Mouse (Mus musculus) forebrain, postnatal 0 days (tissue): ENCODE data around the gene Tnfrsf1b. TPM values are rescaled to one million over a fixed set of nuclear protein-coding genes. Genes with fewer than 3 reads are reported as not detected.

Experiments used
- ATAC-seq: fragments of 200-750 bp; cut with Nextera tagmentation; 2 replicates; pipeline ENCODE4 v1.8.0; 2017; ENCODE audit warnings: mild to moderate bottlenecking, moderate library complexity
- DNase-seq: peaks from one replicate; pipeline ENCODE4 v3.0.0-alpha.2; 2015
- H3K27ac ChIP-seq: fragments of 300-500 bp; sonication (generic); 2 replicates; pipeline ENCODE4 v1.5.1; 2014; ENCODE audit warnings: low read depth, mild to moderate bottlenecking, antibody characterized with exemption, low read length, moderate library complexity, mixed read lengths
- H3K27me3 ChIP-seq: fragments of 300-500 bp; sonication (generic); 2 replicates; pipeline ENCODE4 v1.6.1; 2014; ENCODE audit warnings: mild to moderate bottlenecking, low read length, mixed read lengths; ENCODE audit not compliant: insufficient read depth
- H3K36me3 ChIP-seq: fragments of 300-500 bp; sonication (generic); 2 replicates; pipeline ENCODE4 v1.6.1; 2014; ENCODE audit warnings: mild to moderate bottlenecking, moderate library complexity; ENCODE audit not compliant: insufficient read depth
- H3K4me1 ChIP-seq: fragments of 300-500 bp; sonication (generic); 2 replicates; pipeline ENCODE4 v1.6.1; 2014; ENCODE audit warnings: antibody characterized with exemption; ENCODE audit not compliant: insufficient read depth
- H3K4me2 ChIP-seq: fragments of 300-500 bp; sonication (generic); 2 replicates; pipeline ENCODE4 v1.6.1; 2014; ENCODE audit warnings: low read depth, mild to moderate bottlenecking, moderate library complexity
- H3K4me3 ChIP-seq: fragments of 300-500 bp; sonication (generic); 2 replicates; pipeline ENCODE4 v1.5.1; 2014; ENCODE audit warnings: low read depth, low read length, mixed read lengths
- H3K9ac ChIP-seq: fragments of 300-500 bp; sonication (generic); 2 replicates; pipeline ENCODE4 v1.6.1; 2014; ENCODE audit warnings: mild to moderate bottlenecking
- H3K9me3 ChIP-seq: fragments of 300-500 bp; sonication (generic); 2 replicates; pipeline ENCODE4 v1.6.1; 2016; ENCODE audit warnings: low read length
- CTCF ChIP-seq: sonication (generic); IDR thresholded peaks from 2 replicates; pipeline ENCODE4 v1.5.1; 2016; ENCODE audit warnings: antibody characterized with exemption, control low read depth, low read depth
- WGBS: fragments of 180-500 bp; shearing (Covaris S2); extraction: QIAGEN DNeasy Blood & Tissue Kit; methylation state at CpG from one replicate; pipeline ENCODE4 v1.1.7; 2014; 5-methylcytosine and 5-hydroxymethylcytosine counted together
- polyA plus RNA-seq: library from polyadenylated mRNA; unstranded; fragments of >200 nt; fragmentation: Nextera tagmentation; extraction: Ambion mirVana; gene quantifications from 2 replicates; pipeline ENCODE4 v1.2.1, GENCODE M21; 2015
- total RNA-seq: library from RNA; depleted of rRNA; stranded (reverse); fragments of >200 nt; gene quantifications from 2 replicates; pipeline ENCODE4 v1.2.3, GENCODE M21; 2014

Gene Tnfrsf1b
- total and polyA plus RNA-seq, 2 experiments from 2014 or later = 2.4 to 10.7 TPM

DNA sequence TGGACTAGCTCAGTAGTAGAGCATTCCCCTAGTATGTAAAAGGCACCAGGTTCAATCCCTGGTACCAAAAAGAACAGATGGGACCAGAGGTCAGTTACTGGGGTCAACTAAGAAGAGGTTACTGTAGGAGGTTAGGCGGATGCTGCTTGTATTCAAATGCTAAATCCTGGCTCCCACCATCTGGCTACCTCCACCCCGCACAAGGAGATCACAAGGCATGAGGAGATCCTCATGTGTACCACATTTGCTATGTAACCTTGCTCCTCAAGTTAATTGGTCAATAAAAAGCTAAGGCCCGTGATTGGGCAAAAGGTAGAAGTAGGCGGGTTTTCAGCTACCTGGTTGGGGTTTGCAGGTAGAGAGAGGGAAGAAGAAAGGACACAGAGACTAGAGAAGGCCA, 25.0 kb upstream of the Tnfrsf1b start:
- no peak for DNase-seq
- no peak for TF ChIP-seq CTCF
- 91% methylated on average over 4 of the region's 4 CpGs for WGBS

DNA sequence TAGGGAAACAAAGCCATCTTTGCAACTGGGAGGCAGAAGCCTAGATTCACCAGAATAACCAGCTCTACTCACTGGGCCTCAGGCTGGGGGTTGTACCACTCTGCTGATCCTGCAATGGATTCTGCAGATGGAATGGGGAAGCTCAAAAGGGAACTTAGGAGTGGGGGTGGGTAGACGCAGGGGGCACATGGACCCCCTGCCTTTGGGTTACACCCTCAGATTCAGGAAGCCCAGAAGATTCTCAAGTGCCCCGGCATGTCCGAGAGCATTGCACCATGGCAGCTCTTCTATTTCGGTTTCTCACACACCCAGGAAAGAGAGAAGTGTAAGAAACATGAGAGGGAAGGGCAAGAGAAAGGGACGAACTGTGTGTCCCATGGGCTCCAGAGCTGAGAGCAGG, 23.5 kb upstream of the Tnfrsf1b start:
- Histone ChIP-seq H3K27ac (no peak overlapping the region), H3K9ac (no peak overlapping the region), H3K36me3 (no peaks in the 10 kb centered on the region), H3K4me3 (no peak overlapping the region), H3K4me1 (no peaks in the 10 kb centered on the region), H3K4me2 (no peak overlapping the region), H3K9me3 (no peaks in the 10 kb centered on the region), H3K27me3 (no peaks in the 10 kb centered on the region)
- TF ChIP-seq CTCF = no peak
- WGBS = 91% methylated on average over 5 of the region's 5 CpGs
- DNase-seq = no peak
- ATAC-seq = no peak

More for the DNA sequence above, 25.0 kb upstream of the Tnfrsf1b start:
- no peaks in the 10 kb centered on the region for H3K4me1 ChIP-seq
- H3K27me3 ChIP-seq = no peaks in the 10 kb centered on the region
- no peak overlapping the region for H3K9ac ChIP-seq
- no peaks in the 10 kb centered on the region for H3K9me3 ChIP-seq
- ATAC-seq = no peak
- no peaks in the 10 kb centered on the region for H3K36me3 ChIP-seq
- no peak overlapping the region for H3K27ac ChIP-seq
- no peak overlapping the region for H3K4me2 ChIP-seq
- H3K4me3 ChIP-seq = no peak overlapping the region

DNA sequence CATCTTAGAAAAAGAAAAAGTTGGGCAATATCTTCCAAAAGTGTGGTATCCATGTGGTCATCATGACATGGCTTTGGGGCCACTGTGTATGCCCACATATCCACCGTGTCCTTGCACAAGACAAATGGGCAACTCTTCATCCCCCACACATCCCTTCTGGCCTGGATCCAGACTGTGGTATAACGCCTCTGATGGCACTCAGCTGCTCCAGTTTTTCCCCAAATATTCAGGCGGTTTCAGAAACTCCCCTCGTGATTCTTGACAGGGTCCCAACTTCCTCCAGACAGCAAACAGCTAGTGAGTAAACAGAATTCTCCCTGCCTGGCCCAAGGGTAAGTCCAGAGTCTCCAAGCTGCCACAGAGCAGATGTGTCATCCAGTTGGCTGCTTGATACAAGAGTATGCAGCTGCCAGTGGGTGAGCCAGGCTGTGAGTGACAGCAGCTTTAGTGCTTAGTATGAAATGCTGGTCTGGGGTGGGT, 21.0 kb upstream of the Tnfrsf1b start:
- Histone ChIP-seq H3K4me3 (no peak overlapping the region), H3K4me2 (no peak overlapping the region), H3K4me1 (no peaks in the 10 kb centered on the region), H3K9me3 (no peaks in the 10 kb centered on the region), H3K27me3 (no peaks in the 10 kb centered on the region), H3K27ac (no peak overlapping the region), H3K9ac (no peak overlapping the region), H3K36me3 (no peaks in the 10 kb centered on the region)
- ATAC-seq = peak; percentile 29; the same call in 1 of the 2 replicates
- 74% methylated on average over 4 of the region's 4 CpGs for WGBS
- no peak for DNase-seq
- TF ChIP-seq CTCF = no peak

DNA sequence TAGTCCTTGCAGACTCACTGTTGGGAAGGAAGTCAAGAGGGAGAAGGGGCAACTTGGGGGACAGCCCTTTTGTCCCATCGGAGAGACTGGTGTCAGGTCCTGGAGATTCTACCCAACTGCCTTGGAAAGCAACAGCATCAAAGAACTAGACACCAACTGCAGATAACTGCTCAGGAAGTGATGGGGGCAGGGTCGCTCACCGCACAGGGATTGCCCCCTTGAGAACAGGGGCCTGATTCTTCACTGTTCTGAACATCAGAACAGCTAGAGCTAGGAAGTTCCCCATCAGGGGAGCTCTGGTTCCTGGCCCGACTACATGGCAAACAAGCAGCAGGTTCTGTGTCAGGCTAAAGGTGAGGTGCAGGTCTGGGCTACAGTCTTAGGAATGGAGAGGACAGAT, 19.8 kb upstream of the Tnfrsf1b start:
- DNase-seq (no peak), ATAC-seq (no peak)
- TF ChIP-seq CTCF = no peak
- H3K4me1 ChIP-seq = no peaks in the 10 kb centered on the region
- no peaks in the 10 kb centered on the region for H3K9me3 ChIP-seq
- H3K27me3 ChIP-seq = no peaks in the 10 kb centered on the region
- H3K36me3 ChIP-seq = no peaks in the 10 kb centered on the region
- no peak overlapping the region for H3K4me2 ChIP-seq
- no peak overlapping the region for H3K9ac ChIP-seq
- no peak overlapping the region for H3K27ac ChIP-seq
- no peak overlapping the region for H3K4me3 ChIP-seq
- WGBS = 86% methylated on average over 4 of the region's 4 CpGs

DNA sequence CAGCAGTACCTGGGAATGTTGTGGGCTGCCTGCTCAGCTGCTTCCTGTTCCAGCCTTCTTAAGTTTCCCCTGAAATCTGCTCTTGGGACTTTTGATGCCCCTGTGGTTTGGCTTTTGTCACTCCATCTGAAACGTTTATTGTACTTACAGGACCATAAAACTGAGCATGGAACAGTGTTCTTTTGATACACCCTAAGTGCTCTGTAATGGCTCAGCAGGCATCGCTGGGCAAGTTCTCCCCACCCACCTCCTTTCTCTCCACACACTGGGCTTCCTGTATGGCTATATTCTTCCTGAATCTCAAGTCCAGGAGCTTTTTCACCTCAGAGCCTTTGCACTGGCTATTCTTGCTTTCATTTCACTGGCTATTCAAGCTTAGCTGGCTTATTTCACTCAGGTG, 18.1 kb upstream of the Tnfrsf1b start:
- no peaks in the 10 kb centered on the region for H3K9me3 ChIP-seq

DNA sequence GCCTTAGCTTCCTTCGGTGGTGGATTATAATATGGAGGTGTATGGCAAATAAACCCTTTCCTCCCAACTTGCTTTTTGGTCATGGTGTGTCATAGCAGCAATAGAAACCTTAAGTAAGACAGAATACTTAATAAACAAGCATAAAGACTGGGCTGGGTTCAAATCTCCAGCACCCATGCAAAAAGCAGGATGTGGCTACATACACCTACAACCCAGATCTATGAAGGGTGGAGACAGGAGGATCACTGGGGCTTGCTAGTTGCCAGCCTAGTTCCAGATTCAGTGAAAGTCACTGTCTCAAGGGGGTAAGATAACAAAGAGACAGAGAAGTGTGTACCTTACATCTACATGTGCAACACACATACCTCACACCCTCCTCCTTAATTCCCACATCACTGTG, 16.9 kb upstream of the Tnfrsf1b start:
- no peaks in the 10 kb centered on the region for H3K9me3 ChIP-seq
- no peaks in the 10 kb centered on the region for H3K27me3 ChIP-seq
- no peak overlapping the region for H3K4me3 ChIP-seq
- no peak for TF ChIP-seq CTCF
- ATAC-seq (no peak), DNase-seq (no peak)
- H3K4me2 ChIP-seq = no peak overlapping the region
- no peaks in the 10 kb centered on the region for H3K4me1 ChIP-seq
- no peak overlapping the region for H3K9ac ChIP-seq
- no peak overlapping the region for H3K27ac ChIP-seq
- H3K36me3 ChIP-seq = no peaks in the 10 kb centered on the region
- WGBS = 90% methylated on average over 1 of the region's 1 CpGs

More for the DNA sequence above, 18.1 kb upstream of the Tnfrsf1b start:
- no peaks in the 10 kb centered on the region for H3K27me3 ChIP-seq
- no peaks in the 10 kb centered on the region for H3K36me3 ChIP-seq
- no peak for TF ChIP-seq CTCF
- no peak overlapping the region for H3K27ac ChIP-seq
- H3K9ac ChIP-seq = no peak overlapping the region
- H3K4me1 ChIP-seq = no peaks in the 10 kb centered on the region
- ATAC-seq (no peak), DNase-seq (no peak)
- H3K4me3 ChIP-seq = no peak overlapping the region
- no peak overlapping the region for H3K4me2 ChIP-seq
- WGBS = 43% methylated on average over 2 of the region's 2 CpGs

DNA sequence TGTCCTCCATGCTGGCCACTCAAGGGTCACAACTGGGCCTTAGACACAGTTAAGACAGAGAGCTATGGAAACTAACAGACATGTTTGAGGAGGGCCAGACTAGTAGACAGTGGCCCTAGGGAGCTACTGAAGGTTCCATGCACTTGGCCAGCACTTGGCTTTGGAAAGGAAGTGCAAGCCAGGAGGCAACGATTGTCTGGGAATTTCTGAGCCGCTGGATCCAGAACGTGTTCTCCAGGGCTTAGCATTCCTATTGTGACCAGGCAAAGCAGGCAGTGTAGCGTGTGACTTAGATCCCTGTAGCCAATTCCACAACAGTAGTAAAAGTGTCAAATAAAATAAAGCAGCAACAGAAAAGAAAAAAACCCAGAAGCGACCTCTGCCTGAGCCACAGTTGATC, 14.1 kb upstream of the Tnfrsf1b start:
- H3K36me3 ChIP-seq = no peaks in the 10 kb centered on the region
- H3K4me2 ChIP-seq = no peak overlapping the region
- H3K4me1 ChIP-seq = no peaks in the 10 kb centered on the region
- WGBS = 81% methylated on average over 5 of the region's 5 CpGs
- H3K27ac ChIP-seq = no peak overlapping the region
- ATAC-seq (no peak), DNase-seq (no peak)
- H3K27me3 ChIP-seq = no peaks in the 10 kb centered on the region
- H3K4me3 ChIP-seq = no peak overlapping the region
- H3K9me3 ChIP-seq = no peaks in the 10 kb centered on the region
- H3K9ac ChIP-seq = no peak overlapping the region
- no peak for TF ChIP-seq CTCF
